Mouse (Mus musculus): ENCODE measurements around the gene Tas2r139. TPM values are rescaled to one million over a fixed set of nuclear protein-coding genes. Genes with fewer than 3 reads are reported as not detected.

Tas2r139 gene
- polyA plus RNA-seq (2014; fragmentation: Illumina TruSeq; extraction: RNeasy Lipid Tissue Mini Kit (QIAGEN cat#74804); ENCODE audit: low read depth, low replicate concordance) = not detected

GRCm38 (mm10) chr6:42140636-42141035 lies at the start of gene Tas2r139:
Gene Tas2r139, plus strand, starts transcription at chr6:42140936.

Other genes starting within 250 kb of the Tas2r139 start
- 9,611 TPM for gene Sval1, start 189.3 kb upstream of the Tas2r139 start, polyA plus RNA-seq (2014; fragmentation: Illumina TruSeq; extraction: RNeasy Lipid Tissue Mini Kit (QIAGEN cat#74804); ENCODE audit: low read depth, low replicate concordance)
- 11.7 TPM for gene Sval3, start 172.8 kb upstream of the Tas2r139 start, polyA plus RNA-seq (2014; fragmentation: Illumina TruSeq; extraction: RNeasy Lipid Tissue Mini Kit (QIAGEN cat#74804); ENCODE audit: low read depth, low replicate concordance)
- gene Sva, start 102.5 kb upstream of the Tas2r139 start, polyA plus RNA-seq (2014; fragmentation: Illumina TruSeq; extraction: RNeasy Lipid Tissue Mini Kit (QIAGEN cat#74804); ENCODE audit: low read depth, low replicate concordance) = not detected
- not detected for gene Tas2r144, start 74.4 kb downstream of the Tas2r139 start, polyA plus RNA-seq (2014; fragmentation: Illumina TruSeq; extraction: RNeasy Lipid Tissue Mini Kit (QIAGEN cat#74804); ENCODE audit: low read depth, low replicate concordance)
- gene Gstk1, start 105.0 kb downstream of the Tas2r139 start, polyA plus RNA-seq (2014; fragmentation: Illumina TruSeq; extraction: RNeasy Lipid Tissue Mini Kit (QIAGEN cat#74804); ENCODE audit: low read depth, low replicate concordance) = 27.1 TPM
- 33.1 TPM for gene Tmem139, start 121.0 kb downstream of the Tas2r139 start, polyA plus RNA-seq (2014; fragmentation: Illumina TruSeq; extraction: RNeasy Lipid Tissue Mini Kit (QIAGEN cat#74804); ENCODE audit: low read depth, low replicate concordance)
- gene Casp2, start 124.0 kb downstream of the Tas2r139 start, polyA plus RNA-seq (2014; fragmentation: Illumina TruSeq; extraction: RNeasy Lipid Tissue Mini Kit (QIAGEN cat#74804); ENCODE audit: low read depth, low replicate concordance) = 92.5 TPM
- gene Clcn1, start 145.7 kb downstream of the Tas2r139 start, polyA plus RNA-seq (2014; fragmentation: Illumina TruSeq; extraction: RNeasy Lipid Tissue Mini Kit (QIAGEN cat#74804); ENCODE audit: low read depth, low replicate concordance) = 0.47 TPM
- 0.32 TPM for gene Fam131b, start 183.7 kb downstream of the Tas2r139 start, polyA plus RNA-seq (2014; fragmentation: Illumina TruSeq; extraction: RNeasy Lipid Tissue Mini Kit (QIAGEN cat#74804); ENCODE audit: low read depth, low replicate concordance)
- gene Zyx, start 208.7 kb downstream of the Tas2r139 start, polyA plus RNA-seq (2014; fragmentation: Illumina TruSeq; extraction: RNeasy Lipid Tissue Mini Kit (QIAGEN cat#74804); ENCODE audit: low read depth, low replicate concordance) = 1.6 TPM
- gene Epha1, start 232.3 kb downstream of the Tas2r139 start, polyA plus RNA-seq (2014; fragmentation: Illumina TruSeq; extraction: RNeasy Lipid Tissue Mini Kit (QIAGEN cat#74804); ENCODE audit: low read depth, low replicate concordance) = 2.3 TPM

All from sigmoid colon, adult 10 weeks (tissue).